Mouse (Mus musculus) lung, postnatal 36 days (tissue): ENCODE results near the gene Olfr1428.
"Not testable (repeated sequence)": the region's sequence is repeated elsewhere in the genome, so short reads cannot be mapped to it uniquely, and the experiment has no call there.

Experiments
- DNase-seq: peaks from one replicate; pipeline ENCODE4 v3.0.0; 2022; ENCODE audit warnings: mixed read lengths

The Olfr1428 gene

DNA sequence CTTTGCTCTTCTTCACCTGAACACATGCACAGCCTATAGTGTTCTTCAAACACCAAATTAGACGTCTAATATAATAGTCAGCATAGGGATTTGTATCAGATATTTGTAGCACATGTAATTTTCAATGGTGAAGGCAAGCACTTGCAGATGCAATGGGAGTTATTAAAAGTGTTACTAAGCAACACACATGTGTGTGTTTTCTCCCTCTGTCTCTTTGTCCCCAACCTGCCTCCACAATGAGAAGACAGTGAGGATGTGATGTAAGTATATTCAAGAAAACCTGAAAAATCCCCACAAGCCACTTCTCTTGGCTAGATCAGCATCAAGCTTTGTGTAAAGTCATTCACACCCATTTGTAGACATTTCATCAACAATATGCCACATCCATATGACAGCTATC lies at the start of gene Olfr1428:
TSS of gene Olfr1428 (minus strand) at position 101 of the 400 bp plus-strand sequence.
- DNase-seq = no peak

DNA sequence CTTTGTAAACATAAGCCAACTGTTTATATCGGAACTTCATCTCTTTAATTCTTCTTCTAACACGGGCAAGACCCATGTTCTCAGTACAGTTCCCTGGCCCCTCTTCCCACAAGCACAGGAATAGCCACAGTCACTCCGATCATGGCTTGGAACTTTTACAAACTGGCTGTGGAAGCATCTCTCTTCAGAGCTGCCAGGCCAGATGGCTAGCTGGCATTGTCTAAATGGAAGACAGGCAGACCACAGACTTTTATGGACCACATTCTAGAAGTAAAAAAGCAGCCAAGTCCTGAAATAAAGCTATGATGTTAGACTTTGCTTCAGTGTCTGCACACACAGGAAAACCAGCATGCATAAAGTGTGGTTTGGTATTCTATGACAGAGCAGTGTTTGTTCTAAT lies 29.8 kb upstream of the Olfr1428 start:
- DNase-seq = no peak

DNA sequence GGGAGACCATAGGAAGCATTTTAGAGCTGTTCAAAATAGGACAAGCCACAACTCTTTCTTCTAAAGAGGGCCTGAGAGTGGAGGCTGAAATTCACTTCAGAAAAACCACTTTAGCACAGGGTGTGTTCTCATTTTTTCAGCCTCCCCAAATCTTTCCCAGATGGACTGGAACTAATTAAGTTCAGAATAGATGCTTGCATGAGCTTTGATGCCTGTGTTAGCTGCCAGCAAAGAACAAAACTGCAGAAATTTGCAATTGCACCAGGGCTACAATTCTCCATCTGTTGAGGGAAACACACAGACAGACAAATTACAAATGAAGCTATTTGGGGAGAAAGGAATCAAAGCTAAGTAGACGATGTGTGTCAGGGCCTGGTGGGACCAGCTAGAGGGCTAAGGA lies 27.7 kb upstream of the Olfr1428 start:
- DNase-seq = no peak

DNA sequence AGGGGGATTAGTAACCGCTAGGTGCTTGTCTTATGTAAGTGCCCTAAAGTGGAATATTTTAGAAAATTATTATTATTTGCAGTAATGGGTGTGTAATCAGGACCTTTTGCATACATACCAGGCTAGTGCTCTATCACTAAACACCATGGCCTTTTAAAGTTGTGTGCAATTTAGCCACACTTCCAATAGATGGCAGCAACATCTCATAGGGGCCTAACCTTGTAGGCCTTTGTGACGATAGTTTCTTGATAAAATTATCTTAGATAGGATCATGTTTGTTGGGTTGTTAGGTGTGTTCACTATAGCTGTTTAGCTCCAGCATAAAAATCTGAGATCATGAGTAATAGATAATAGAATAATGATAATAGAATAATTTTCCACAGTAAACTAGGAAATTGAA lies 18.6 kb upstream of the Olfr1428 start:
- DNase-seq = peak; percentile 20

DNA sequence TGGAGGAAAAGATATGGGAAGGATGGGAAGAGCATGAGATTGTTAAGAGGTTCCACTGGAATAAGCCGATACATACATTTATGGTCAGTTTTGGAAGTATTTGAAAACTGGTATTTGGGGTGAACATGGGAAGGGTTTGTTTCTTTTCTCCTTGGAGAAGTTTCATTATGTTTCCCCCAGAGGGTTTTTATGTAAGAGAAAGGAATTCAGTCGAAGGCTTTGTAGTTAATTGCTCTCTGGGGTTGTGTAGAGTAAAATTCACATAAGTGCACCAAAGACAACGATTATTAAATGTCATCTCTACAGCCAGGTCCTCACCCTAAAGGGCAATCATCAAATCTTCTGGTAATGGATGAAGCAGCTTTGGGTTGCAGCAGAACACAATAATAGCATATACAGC lies 7.4 kb upstream of the Olfr1428 start, which contains the start of gene Olfr76:
TSS of gene Olfr76 (minus strand) at position 101 of the 400 bp plus-strand sequence.
- DNase-seq = no peak

DNA sequence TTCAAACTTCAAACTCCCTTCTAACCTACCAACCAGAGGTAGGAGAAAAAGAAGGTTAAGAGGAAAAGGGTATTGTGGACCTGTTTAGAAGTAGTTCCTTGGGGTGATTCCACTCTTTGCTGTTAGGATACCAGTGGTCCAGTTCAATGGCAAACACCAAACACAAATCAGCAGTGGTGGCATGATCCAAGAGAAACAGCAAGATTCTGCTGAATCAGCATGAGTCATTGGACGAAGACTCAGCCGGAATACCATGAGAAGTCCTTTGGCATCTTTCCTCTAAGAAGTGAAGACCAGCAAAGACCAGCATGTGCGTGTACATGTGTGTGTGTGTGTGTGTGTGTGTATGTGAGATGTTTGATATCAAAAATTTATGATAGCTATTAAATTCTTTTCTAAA lies 767 bp upstream of the Olfr1428 start:
- no peak for DNase-seq

DNA sequence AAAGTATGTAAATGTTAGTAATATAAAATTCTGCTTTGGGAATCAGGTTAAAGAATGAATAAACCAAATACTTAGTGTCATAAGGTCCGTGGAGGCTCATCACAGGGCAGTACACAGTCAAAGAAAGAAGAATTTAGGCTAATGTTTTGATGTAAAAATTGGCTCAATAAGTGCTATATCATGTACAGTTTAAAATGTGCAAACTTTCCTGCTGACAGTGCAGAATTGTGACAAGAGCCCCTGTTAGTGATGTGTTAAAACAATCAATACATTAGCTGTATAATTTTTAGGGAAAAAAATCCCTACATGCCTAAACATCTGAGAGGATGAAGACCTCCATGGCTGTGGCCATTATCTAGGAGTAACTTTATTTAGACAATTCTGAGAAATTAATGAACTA lies 1.9 kb downstream of the Olfr1428 start:
- no peak for DNase-seq

DNA sequence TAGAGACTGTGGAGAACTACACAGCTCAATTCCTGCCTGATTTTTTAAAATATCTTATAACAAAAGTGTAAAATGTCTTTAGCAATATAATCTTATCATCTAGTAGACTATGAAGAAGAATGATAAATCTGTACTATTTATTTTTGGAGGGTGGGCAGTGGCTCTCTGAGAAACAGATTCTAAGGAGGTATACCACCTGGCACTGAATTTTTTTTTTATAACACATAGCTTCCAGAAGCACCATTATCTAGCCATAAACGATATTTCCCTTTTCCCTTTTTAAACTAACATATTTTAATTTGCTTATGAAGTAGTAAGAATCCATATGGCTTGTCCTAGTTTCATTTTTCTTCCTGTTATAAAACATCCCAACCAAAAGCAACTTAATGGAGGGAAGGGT lies 11.2 kb downstream of the Olfr1428 start:
- DNase-seq = no peak

DNA sequence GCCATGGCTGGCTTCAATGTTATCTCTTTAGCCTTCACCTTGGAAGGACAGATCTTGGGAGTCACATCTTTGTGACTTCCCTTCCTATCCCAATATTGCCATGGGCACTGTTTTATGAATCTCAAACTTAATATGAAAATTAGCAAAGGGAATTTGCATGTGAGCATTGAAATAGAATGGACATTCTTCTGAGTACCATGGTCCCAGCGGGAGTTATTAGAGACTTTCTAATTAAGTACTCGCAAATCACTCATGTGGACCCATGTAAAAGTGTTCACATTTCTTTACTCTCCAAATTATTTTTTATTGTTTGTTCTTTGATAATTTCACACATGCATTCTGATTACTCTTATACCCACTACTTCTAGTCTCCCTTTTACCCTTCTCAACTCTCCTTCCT lies 12.5 kb downstream of the Olfr1428 start, which contains the start of gene Olfr1427:
TSS of gene Olfr1427 (minus strand) at position 101 of the 400 bp plus-strand sequence.
- DNase-seq = no peak

DNA sequence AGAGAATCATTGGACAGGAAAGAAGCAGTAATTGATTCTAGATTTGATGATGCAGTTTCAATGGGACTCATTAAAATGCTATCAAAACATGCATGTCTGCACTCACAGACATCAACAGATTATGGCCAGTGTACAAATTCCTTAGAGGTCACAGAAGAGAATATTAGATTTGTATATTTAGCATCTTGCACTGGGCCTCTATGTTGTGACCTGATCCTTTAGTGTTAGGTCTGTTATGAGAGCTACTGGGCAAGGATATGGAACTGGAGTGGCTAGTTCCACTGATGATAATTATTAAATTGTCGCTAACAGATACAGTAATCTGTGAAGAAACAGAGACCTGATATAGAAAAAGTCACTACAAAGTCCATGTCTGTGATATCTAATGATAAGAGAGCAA lies 23.8 kb downstream of the Olfr1428 start, which contains the start of gene Olfr1426:
TSS of gene Olfr1426 (minus strand) at position 101 of the 400 bp plus-strand sequence.
- DNase-seq = no peak

DNA sequence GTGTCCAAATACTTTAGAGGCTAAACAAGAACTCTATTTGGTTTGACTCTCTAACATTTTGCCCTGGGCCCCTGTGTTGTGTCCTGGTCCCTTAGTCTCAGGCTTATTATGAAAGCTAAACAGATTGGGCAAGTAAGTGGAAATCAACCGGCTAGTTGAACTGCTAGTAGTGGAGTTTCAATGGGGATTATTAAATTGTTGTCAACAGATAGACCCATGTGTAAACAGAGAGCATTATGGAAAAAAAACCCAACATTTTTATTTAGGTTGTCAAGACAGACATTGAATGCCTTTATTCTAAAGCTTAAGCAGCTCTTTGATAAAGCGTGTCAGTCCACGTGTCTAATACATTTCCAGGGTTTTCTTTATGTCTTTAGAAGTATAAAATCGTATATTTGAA lies 38.1 kb downstream of the Olfr1428 start, which contains the start of gene Olfr1425:
TSS of gene Olfr1425 (minus strand) at position 101 of the 400 bp plus-strand sequence.
- DNase-seq = not testable (repeated sequence)

DNA sequence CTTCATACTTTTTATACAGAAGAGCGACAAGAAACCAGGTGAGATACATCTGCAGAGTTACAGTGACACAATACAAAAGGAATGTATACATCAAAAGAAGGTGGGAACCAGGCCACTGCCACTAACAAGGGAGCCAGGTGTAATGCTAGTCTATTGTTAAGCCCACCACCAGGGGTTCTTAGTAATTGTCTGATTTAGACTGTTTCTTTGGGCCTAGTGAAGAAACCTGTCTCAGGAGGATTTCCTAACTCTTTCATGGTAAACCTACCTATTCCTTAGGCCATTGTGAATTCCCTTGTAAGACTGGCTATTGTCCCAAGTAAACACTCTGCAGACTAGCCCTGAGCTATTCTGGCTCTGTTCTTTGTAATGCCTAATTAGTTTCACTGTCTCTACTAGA lies 46.2 kb downstream of the Olfr1428 start:
- not testable (repeated sequence) for DNase-seq

DNA sequence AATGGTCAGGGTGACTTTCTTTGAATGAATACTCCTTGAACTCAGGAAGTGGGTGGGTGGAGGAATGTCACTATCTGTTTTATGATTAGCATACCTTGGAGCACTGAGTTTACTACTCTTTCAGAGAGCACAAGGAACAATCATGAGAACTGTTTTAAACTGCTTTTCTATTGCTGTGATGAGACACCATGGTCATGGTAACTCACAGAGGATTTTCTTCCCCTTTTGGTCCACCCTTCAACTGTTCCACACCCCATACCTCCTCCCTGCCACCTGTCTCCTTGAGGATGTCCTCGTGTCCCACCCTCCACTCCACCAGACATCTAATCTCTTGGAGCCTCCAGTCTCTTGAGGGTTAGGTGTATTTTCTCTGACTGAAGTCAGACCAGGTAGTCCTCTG lies 47.9 kb downstream of the Olfr1428 start:
- DNase-seq = not testable (repeated sequence)

DNA sequence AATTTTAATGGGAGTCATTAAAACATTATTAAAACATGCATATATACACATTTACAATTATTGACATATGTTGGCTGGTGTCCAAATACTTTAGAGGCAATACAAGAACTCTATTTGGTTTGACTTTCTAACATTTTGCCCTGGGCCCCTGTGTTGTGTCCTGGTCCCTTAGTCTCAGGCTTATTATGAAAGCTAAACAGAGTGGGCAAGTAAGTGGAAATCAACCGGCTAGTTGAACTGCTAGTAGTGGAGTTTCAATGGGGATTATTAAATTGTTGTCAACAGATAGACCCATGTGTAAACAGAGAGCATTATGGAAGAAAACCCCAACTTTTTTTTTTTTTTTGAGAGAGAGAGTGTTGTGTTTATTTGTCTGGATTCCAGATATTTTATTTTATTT lies 53.1 kb downstream of the Olfr1428 start, which contains the start of gene Olfr1424:
TSS of gene Olfr1424 (minus strand) at position 101 of the 400 bp plus-strand sequence.
- not testable (repeated sequence) for DNase-seq
